Mouse (Mus musculus) gonadal fat pad, adult 2 months (tissue): Measurements from ENCODE around the gene Gtf3c5. TPM values are rescaled to one million over a fixed set of nuclear protein-coding genes. Genes with fewer than 3 reads are reported as not detected.

Experiments used
- DNase-seq: peaks from one replicate; pipeline ENCODE4 v3.0.0-alpha.2; 2012; ENCODE audit warnings: low read depth
- polyA plus RNA-seq: library from polyadenylated mRNA; depleted of rRNA; stranded (reverse); fragments of >200 nt; gene quantifications from 2 replicates; pipeline ENCODE4 v1.2.3, GENCODE M21; 2012

Gtf3c5 gene
- polyA plus RNA-seq, 1 experiment, result 18.2 TPM

DNA sequence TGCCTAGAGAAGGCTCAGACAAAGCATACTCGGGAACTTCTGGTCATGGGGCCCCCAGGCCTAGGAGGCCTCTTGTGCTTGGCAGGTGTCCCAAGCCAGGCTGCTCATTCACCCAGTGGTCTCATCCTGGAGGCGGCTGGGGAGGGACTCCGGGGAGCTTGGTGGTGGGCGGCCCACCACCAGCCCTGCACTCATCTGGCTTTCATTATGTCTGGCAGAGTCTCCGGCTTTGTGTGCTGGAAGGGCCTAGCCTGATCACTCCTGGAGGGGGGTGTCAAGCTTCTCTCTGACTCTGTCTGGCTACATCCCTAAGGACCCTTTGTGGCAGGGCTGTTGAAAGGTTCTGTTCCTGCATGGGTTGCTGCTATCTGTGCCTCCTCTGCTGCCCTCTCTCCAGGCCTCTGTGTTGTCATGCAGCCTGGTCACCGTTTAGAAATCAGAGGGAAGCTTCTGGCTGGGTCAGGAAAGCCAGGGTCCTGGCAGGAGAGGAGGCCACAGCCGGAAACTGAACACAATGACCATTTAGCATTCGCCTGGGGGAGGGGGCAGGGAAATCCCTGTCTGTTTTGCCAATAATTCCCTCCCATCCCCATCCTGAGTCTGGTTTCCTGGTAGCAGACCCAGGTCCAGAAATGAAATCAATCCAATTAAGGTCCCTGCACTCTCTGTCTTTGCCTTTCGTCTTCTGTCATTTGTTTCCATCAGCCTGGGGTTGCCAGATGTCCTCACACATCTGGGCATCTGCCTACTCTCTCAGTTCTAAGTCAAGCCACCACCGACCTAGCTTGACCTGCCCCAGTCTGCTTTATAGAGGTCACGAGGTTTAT is 48.9 kb downstream of the Gtf3c5 start:
- DNase-seq, result no peak

DNA sequence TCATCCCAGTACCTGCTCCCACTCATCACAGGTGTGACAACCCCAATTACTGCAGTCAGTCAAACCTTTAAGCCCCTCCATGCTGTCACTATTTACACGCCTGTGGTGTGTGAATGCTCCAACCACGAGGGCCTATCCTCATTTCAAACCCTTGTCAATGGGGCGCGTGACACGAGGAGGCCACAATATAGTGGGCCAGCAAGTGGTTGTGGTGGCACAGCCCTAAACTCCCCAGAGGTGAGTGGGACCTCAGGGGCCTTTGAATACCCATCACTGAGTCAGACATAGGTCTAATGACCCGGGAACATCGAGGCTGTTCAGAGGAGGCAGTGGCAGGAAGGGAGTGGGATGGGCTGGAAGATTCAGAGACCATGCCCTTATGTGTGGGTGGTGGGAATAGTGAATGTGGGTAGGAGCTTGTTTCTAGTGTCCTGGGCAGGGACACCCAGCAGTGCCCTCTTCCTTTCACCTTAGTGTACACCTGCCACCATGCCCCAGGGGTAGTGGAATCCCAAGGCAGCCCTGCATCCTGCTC is 49.6 kb downstream of the Gtf3c5 start:
- no peak for DNase-seq

DNA sequence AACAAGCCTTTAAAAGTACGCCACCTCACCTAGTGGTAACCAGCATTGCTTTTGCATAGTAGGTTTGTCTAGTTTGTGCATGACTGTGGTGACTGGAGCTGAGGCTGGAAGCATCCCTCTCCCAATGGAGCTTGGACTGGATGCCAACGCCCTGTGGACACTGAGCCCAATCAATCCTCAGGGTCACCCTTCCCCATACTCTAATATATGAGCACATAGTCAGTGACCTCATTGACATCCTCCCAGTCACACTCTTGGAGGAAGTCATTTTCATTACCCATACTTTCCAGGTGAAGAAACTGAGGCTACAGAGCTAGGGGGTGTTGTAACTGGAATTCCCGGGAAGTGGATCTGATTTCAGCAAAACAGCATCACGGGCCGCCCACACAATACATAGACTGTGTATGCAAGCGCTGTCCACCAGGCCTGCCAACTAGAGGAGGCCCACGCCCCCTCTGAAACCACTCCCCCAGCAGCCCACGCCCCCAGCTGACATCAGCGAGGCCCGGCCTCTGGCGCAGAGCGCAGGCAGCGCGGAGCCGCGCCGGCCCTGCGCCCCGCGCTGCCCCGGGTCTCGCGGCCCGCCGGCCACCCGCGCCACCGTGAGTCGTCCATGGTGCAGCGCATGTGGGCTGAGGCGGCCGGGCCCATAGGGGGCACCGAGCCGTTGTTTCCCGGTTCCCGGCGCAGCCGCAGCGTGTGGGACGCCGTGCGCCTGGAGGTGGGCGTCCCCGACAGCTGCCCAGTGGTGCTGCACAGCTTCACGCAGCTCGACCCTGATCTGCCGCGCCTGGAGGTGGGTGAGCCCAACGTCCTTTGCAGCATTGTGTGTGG is 50.4 kb downstream of the Gtf3c5 start:
- DNase-seq, result no peak

DNA sequence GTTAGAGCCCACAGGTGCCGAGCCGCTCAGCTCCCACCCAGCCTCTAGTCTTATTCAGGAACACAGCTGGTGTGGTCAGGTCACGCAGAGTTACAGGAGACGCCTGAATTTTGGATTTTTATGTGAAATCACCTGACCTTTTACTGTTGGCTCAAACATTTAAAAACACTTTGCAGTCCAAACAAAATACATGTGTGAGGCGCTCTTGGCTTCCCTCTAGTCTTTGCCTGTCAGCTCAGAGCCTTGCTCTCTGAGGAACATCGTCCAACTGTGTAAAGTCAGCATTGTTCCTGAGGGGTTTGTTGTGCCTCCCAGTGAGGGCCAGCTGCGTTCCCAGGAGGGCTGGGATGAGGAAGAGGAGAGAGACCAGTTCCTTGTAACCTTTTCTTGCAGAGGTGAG is 53.2 kb downstream of the Gtf3c5 start:
- no peak for DNase-seq

DNA sequence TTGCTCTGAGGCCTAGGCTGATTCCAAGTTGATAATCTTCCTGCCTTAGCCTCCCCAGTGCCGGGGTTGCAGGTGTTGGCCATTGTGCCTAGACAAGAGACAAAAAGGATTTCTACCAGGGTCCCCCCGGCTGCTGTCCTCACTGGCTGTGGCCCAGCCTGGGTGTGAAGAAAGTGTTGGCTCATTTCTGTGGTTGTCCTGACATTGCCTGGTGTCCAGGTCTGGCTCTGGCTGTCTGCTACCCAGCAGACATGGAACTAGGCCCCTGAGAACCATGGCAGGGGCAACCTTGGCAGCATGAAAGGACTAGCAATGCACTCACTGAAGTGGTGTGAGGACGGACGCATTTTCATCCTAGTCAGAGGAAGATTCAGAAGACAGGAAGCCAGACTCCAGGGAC is 53.7 kb downstream of the Gtf3c5 start:
- no peak for DNase-seq

DNA sequence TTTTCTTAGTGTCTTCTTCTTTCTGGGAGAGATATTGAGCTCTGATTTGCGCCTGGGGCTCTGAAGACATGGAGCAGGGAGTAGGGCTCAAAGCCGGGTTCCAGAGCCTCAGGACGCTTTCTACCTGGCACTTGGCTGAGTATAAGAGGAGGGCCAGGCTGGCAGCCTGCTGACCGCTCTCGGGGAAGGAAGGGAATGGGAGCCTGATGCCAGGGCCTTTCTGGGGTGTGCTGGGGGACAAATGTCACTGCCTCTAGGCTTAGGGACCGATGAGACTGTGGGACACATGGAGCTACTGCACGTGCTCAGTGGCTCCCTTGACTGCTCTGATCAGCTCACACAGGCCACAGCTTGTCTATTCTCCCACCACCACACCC is 55.2 kb downstream of the Gtf3c5 start:
- DNase-seq, result no peak

DNA sequence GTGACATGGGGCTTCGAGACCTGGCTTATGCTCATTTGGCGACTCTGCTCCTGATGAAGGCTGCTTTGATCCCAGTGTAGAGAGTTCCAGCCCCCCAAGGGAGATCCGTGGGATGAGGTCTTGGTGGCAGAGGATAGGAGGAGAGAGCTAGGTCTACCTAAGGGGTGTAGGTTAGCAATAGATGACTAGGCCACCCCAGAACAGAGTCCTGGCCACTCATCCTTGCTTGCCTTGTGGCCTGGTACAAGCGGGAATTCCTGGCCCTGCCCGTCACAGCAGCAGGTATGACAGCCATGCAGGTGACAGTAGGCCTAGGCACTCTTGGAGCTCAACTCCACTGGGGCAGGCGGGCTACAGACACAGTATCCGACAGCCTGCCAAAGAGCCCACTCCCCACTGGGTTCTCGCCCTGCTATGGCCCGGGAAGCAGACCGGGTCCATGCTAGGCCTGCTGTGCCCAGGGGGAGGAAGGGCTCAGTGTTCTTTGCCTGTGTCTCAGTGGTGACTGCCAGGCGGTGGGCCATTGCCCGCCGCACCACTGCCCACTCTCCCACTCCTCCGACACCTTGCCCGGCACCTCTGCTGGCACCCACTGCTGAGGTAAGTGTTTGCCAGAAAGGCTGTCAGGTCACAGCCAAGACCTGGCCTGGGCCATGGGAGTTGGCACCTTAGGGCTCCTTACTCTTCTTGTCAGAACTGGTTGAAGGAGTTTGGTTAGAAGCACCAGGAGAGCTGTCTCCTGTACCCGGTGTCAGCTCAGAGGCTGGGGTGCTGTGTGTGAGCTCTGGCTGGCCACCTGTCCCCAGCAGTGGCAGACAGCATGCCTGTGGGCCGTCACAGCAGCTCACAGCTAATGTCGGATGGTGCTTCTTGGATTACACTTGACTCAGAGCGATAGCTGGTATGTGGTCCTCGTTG is 55.9 kb downstream of the Gtf3c5 start:
- DNase-seq, result no peak

DNA sequence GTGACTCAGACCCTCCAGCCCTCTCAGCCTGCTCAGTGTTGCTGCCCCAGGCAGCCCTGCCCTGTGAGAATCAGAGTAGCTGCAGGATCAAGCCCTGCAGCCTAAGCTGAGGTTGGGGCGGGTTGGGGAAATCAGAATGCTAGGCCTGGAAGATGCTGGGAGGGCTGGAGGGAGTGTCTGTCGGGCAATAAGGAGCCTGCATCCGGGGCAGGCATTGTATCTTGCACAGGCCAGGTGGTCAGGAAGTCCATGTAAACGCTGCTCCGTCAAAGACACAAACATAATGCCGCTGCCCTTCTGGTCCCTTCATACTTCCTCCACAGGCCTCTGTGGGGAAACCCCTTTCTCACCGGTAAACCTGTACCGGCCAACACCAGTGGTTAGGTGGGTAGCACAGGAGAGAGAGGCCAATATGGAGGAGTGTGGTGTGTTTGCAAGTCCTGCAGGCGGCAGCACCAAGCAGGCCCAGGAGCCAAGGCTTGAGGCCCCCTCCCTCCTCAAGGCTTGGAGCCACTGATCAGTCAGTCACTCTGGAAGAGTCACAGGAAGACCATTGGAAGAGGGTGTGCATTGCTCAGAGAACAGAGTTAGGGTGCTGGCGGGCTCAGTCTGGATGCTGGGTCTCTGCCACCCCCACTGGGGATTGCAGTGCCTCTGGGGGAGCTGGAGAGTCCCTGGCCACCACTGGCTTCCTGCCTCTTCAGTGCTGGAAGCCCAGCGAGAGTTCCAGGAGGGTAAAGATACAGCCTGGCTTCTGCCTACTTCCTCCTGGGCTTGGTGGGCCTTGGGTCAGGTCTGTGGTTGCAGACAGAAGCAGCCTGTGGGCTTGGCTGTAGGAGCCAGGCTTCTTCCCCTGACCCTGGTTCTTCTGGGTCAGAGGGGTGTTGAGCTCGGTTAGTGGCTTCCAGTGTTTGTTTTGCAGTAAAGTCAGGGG is 57.3 kb downstream of the Gtf3c5 start:
- no peak for DNase-seq

DNA sequence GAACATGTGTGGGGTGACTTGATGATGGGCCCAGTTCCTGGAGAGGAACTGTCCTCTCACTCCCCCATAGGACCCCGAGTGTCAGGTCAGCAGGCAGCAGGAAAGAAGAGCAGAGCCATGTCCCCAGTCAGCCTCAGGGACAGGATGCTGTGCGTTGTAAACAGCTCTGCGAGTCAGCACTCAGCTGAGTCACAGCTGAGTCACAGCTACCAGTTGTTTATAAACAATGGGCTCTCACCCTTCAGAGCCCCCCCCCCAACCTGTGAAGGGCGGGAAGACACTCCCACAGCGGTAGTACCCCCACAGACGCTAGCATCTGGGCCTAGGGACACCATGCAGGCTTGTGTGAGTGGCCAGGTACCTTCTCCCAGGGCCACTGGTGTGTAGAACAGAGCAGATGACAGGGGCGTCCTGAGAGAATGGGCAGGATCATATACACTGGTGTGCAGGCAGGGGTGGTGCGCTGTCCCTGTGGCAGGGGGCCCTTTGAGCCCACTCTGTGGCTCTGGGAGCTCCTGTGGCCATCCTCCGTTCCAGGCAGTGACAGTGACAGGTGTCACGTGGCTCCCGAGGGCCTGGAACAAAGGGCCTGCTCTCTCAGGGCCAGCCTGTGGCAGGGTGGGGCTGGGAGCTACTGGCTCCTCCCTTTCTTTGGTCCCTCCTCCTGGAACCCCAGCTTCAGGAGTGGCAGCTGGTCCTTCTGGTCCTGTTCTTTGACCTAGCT is 58.2 kb downstream of the Gtf3c5 start:
- no peak for DNase-seq

DNA sequence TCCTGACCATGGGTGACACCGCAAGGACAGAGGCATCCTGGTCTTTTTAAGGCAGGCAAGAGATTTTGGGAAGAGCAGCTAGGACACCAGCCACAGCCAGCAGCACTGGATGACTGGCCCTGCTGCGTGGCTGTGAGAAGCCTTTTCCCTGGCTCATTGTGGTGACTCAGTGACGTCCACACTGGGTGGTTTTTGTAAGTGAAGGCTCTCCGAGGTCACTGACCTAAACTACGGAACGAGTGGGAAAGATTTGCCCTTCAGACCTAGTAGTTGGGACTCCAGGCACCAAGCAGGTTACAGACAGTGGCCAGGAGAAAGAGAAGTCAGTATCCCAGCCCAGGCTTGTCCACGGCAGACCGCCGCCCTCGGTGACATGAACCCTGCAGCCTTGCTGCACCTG is 59.1 kb downstream of the Gtf3c5 start:
- DNase-seq, result no peak

DNA sequence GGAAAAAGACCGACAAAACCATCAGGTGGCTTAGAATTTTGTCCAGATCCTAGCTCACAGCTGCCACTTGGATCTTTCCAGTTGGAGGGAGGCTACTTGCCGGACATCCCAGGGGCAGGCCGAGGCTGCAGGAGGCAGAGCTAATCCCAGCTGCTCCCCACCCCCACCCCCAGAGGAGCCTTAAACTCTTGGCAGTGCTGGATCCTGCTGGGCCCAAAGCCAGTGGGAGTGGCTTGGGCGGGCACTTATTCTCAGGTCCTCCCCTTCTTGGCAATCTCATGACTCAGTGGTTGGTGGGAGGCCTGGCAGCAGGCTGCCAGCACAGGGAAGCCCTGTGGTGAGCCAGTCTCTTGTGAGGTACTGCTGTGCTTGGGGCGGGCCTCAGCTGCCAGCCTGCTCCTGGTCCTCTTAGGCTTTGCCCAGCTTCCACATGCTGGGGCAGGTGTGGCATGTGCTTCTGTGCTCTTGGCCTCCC is 59.9 kb downstream of the Gtf3c5 start:
- no peak for DNase-seq

DNA sequence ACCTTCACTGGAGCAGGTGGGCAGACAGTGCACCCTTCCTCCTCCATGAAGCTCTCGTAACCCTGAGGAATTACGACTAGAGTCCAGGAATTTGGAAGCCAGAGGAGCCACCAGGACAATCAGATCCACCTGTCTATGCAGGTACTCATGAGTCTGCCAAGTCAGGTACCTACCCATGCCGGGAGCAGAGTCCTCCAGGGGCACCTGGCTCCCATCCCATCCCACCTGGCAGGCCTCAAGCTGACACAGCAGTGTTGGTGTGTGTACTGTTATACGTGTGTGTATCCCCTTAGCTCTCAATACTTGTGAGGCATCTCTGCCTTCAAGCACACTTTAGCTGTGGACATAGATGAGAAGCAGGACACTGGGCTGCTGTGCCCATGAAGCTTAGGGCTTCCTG is 61.4 kb downstream of the Gtf3c5 start:
- no peak for DNase-seq

DNA sequence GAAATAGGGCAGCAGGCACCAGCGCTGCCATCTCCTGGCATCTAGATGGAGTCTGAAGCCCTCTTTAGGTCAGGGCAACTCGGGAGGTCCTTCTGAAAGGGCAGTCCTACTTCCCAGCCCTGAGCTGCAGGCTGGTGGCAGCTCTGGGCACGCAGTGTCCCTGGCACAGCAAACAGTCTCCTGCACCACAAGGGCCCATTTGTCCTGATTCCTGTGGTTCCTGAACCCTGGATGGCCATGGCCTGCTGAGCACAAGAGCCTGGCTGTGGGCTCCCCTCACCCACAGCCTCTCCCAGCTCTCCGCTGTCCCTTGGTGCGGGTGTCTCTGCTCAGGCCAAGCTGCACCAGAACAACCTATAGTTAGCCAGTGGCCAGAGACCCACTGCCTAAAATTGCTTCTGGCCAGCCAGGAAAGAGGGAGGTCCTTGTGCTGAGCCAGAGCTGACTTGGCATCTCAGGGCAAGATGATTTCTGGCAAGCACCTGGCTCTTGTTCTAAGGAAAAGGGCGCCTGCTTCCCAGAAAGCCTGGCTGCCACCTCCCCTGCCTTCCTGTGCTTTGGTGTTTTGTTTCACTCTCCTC is 61.9 kb downstream of the Gtf3c5 start:
- DNase-seq, result no peak

DNA sequence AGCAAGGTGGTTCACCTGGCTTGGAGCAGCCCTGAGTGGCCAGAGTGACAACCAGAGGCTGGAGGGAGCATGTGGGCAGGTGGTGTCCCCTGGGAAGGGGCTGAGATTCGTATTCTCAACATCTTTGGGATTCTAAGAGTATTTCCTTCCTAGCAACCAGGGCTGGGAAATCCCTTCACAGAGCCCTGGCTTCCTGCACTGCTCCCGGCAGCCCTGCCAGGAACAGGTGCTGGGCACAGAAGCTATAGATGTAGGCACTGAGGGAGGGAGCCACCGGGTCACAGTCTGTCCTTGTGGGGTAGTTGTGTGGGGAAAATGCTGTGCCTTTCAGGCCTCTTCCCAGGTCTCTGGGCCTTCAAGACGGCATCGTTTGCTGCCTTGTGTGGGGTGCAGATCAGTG is 63.0 kb downstream of the Gtf3c5 start:
- DNase-seq, result no peak

DNA sequence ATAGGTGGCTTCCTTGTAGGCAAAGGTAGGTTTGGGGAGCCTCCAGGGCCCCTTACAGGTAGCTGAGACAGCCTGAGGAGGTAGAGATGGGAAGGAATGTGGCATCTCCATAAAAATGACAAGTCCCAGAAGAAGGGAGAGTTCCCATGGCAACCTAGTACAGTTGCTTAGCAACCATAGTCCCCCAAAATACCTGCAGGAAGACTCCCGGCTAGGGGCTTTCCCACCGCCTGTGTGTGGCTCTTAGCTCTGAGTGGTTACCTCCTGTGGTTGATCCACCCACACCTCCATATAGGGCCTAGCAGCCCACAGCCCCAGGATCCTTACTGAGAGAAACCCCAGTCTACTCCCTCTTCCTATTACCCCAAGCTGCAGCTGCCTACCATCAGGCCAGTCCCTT is 65.3 kb downstream of the Gtf3c5 start:
- DNase-seq, result no peak

DNA sequence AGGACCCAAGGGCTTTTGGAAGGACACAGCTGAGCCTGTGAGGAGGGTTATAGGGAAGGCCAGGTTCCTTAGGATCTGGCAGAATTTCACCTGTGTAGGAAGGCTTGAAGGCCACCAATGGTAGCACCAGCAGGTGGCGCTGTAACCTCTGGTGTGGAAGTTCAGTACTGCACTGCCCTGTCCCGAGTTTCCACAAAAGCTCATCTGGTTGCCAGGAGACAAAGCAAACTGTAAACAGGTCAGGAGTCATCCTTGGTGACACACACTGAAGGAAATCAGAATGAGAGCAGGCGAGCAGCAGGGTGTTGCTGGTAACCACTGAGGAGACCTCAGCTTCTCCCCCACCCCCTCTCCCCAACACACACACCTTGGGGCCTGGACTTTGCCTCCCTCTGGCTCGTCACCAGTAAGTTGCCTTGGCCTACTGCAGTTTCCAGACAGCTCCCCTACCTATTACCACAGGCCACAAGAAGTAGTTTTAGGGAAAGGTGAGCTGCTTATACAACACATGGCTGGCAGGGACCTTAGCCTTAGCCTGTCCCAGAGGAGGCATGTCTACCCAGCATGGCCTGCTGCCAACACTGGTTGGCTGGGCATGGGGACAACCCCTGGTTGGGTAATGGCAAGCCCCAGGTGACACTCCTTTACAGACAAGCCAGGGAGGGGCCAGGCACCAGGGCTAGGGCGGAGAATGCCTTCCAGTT is 66.2 kb downstream of the Gtf3c5 start:
- DNase-seq, result no peak
